Mouse (Mus musculus) heart, embryonic 11.5 days (tissue): ENCODE measurements around the gene Tenm2. TPM values are rescaled to one million over a fixed set of nuclear protein-coding genes. Genes with fewer than 3 reads are reported as not detected.

Experiments used
- ATAC-seq: fragments of 200-750 bp; cut with Nextera tagmentation; replicated peaks from 2 replicates; pipeline ENCODE4 v1.8.0; 2017; ENCODE audit warnings: moderate library complexity; ENCODE audit not compliant: insufficient number of reproducible peaks, low FRiP score, low TSS enrichment
- H3K27ac ChIP-seq: fragments of 300-500 bp; sonication (generic); 2 replicates; pipeline ENCODE4 v1.5.1; 2014; ENCODE audit warnings: mild to moderate bottlenecking, low read depth, low read length
- H3K27me3 ChIP-seq: fragments of 300-500 bp; sonication (generic); 2 replicates; pipeline ENCODE4 v1.6.1; 2014; ENCODE audit warnings: mild to moderate bottlenecking, low read length, mixed read lengths; ENCODE audit not compliant: control insufficient read depth, insufficient read depth
- H3K36me3 ChIP-seq: fragments of 300-500 bp; sonication (generic); 2 replicates; pipeline ENCODE4 v1.6.1; 2014; ENCODE audit warnings: mild to moderate bottlenecking, low read length, moderate library complexity, mixed read lengths; ENCODE audit not compliant: control insufficient read depth, insufficient read depth
- H3K4me1 ChIP-seq: fragments of 300-500 bp; sonication (generic); 2 replicates; pipeline ENCODE4 v1.6.1; 2014; ENCODE audit warnings: low read length; ENCODE audit not compliant: control insufficient read depth, insufficient read depth
- H3K4me2 ChIP-seq: fragments of 300-500 bp; sonication (generic); 2 replicates; pipeline ENCODE4 v1.6.1; 2014; ENCODE audit warnings: mild to moderate bottlenecking, moderate library complexity
- H3K4me3 ChIP-seq: fragments of 300-500 bp; sonication (generic); 2 replicates; pipeline ENCODE4 v1.5.1; 2014; ENCODE audit warnings: low read depth, low read length
- H3K9ac ChIP-seq: fragments of 300-500 bp; sonication (generic); 2 replicates; pipeline ENCODE4 v1.6.1; 2014; ENCODE audit warnings: mild to moderate bottlenecking, low read depth, low read length, moderate library complexity
- H3K9me3 ChIP-seq: fragments of 300-500 bp; sonication (generic); replicated peaks from 2 replicates; pipeline ENCODE4 v1.6.1; 2016; ENCODE audit warnings: low read length; ENCODE audit not compliant: control insufficient read depth
- WGBS: fragments of 180-500 bp; shearing (Covaris S2); extraction: QIAGEN DNeasy Blood & Tissue Kit; methylation state at CpG from one replicate; pipeline ENCODE4 v1.1.7; 2014; ENCODE audit not compliant: insufficient replicate concordance; 5-methylcytosine and 5-hydroxymethylcytosine counted together
- polyA plus RNA-seq: library from polyadenylated mRNA; unstranded; fragments of >200 nt; fragmentation: Nextera tagmentation; extraction: Ambion mirVana; gene quantifications from 2 replicates; pipeline ENCODE4 v1.2.1, GENCODE M21; 2014

The Tenm2 gene
- polyA plus RNA-seq, 1 experiment from 2014 or later = 1.4 TPM

GRCm38 (mm10) chr11:36410881-36411280 lies 824.9 kb downstream of the Tenm2 start:
- H3K9ac ChIP-seq = no peak overlapping the region
- H3K4me3 ChIP-seq = no peak overlapping the region
- H3K4me1 ChIP-seq = no peaks in the 10 kb centered on the region
- H3K4me2 ChIP-seq = no peak overlapping the region
- ATAC-seq = no peak
- no peaks in the 10 kb centered on the region for H3K36me3 ChIP-seq
- no peak overlapping the region for H3K27ac ChIP-seq
- H3K9me3 ChIP-seq = no peaks in the 10 kb centered on the region
- no peaks in the 10 kb centered on the region for H3K27me3 ChIP-seq
- WGBS = 61% methylated on average over 13 of the region's 13 CpGs

- Histone ChIP-seq H3K27me3 (no peaks in the 10 kb centered on the region), H3K4me1 (no peaks in the 10 kb centered on the region), H3K4me3 (no peak overlapping the region), H3K4me2 (no peak overlapping the region), H3K27ac (no peak overlapping the region), H3K36me3 (no peaks in the 10 kb centered on the region), H3K9me3 (no peaks in the 10 kb centered on the region), H3K9ac (no peak overlapping the region)
- ATAC-seq = no peak
- 50% methylated on average over 12 of the region's 12 CpGs for WGBS
These were observed 839.7 kb downstream of the Tenm2 start for GRCm38 (mm10) chr11:36395803-36396710.

GRCm38 (mm10) chr11:36384696-36385095 lies 851.1 kb downstream of the Tenm2 start:
- no peak for ATAC-seq
- Histone ChIP-seq H3K9me3 (0 out of 2 replicates have a peak, but pooled peaks cover 2% of the 10 kb centered on the region), H3K27ac (no peak overlapping the region), H3K36me3 (no peaks in the 10 kb centered on the region), H3K27me3 (no peaks in the 10 kb centered on the region), H3K9ac (no peak overlapping the region), H3K4me3 (no peak overlapping the region), H3K4me2 (no peak overlapping the region), H3K4me1 (0 out of 2 replicates have a peak, but pooled peaks cover 3% of the 10 kb centered on the region)
- 84% methylated on average over 5 of the region's 5 CpGs for WGBS

GRCm38 (mm10) chr11:36371814-36372213 lies 864.0 kb downstream of the Tenm2 start:
- H3K4me2 ChIP-seq = no peak overlapping the region
- H3K27ac ChIP-seq = no peak overlapping the region
- 61% methylated on average over 7 of the region's 7 CpGs for WGBS
- ATAC-seq = no peak
- H3K4me3 ChIP-seq = no peak overlapping the region
- H3K4me1 ChIP-seq = no peaks in the 10 kb centered on the region
- no peaks in the 10 kb centered on the region for H3K36me3 ChIP-seq
- H3K9me3 ChIP-seq = no peaks in the 10 kb centered on the region
- no peaks in the 10 kb centered on the region for H3K27me3 ChIP-seq
- H3K9ac ChIP-seq = no peak overlapping the region

GRCm38 (mm10) chr11:36365067-36365466 lies 870.7 kb downstream of the Tenm2 start:
- Histone ChIP-seq H3K27me3 (no peaks in the 10 kb centered on the region), H3K9ac (no peak overlapping the region), H3K36me3 (no peaks in the 10 kb centered on the region), H3K4me1 (no peaks in the 10 kb centered on the region), H3K4me3 (no peak overlapping the region), H3K27ac (no peak overlapping the region), H3K4me2 (no peak overlapping the region), H3K9me3 (no peaks in the 10 kb centered on the region)
- ATAC-seq = no peak
- 88% methylated on average over 5 of the region's 5 CpGs for WGBS

GRCm38 (mm10) chr11:36364441-36364840 lies 871.3 kb downstream of the Tenm2 start:
- Histone ChIP-seq H3K27ac (no peak overlapping the region), H3K4me1 (no peaks in the 10 kb centered on the region), H3K4me3 (no peak overlapping the region), H3K9me3 (no peaks in the 10 kb centered on the region), H3K9ac (no peak overlapping the region), H3K4me2 (no peak overlapping the region), H3K36me3 (no peaks in the 10 kb centered on the region), H3K27me3 (no peaks in the 10 kb centered on the region)
- 54% methylated on average over 9 of the region's 9 CpGs for WGBS
- no peak for ATAC-seq

- H3K4me3 ChIP-seq = no peak overlapping the region
- 87% methylated on average over 8 of the region's 8 CpGs for whole genome bisulfite sequencing
- no peaks in the 10 kb centered on the region for H3K4me1 ChIP-seq
- H3K27ac ChIP-seq = no peak overlapping the region
- H3K4me2 ChIP-seq = no peak overlapping the region
- H3K9ac ChIP-seq = no peak overlapping the region
- H3K9me3 ChIP-seq = no peaks in the 10 kb centered on the region
- no peaks in the 10 kb centered on the region for H3K27me3 ChIP-seq
- no peaks in the 10 kb centered on the region for H3K36me3 ChIP-seq
- no peak for ATAC-seq
These were observed 873.2 kb downstream of the Tenm2 start for GRCm38 (mm10) chr11:36362514-36362913.

GRCm38 (mm10) chr11:36353252-36353651 lies 882.5 kb downstream of the Tenm2 start:
- ATAC-seq = no peak
- H3K4me1 ChIP-seq = no peaks in the 10 kb centered on the region
- H3K4me3 ChIP-seq = no peak overlapping the region
- H3K36me3 ChIP-seq = no peaks in the 10 kb centered on the region
- no peak overlapping the region for H3K27ac ChIP-seq
- no peak overlapping the region for H3K9ac ChIP-seq
- no peak overlapping the region for H3K4me2 ChIP-seq
- H3K27me3 ChIP-seq = no peaks in the 10 kb centered on the region
- 77% methylated on average over 1 of the region's 1 CpGs for WGBS
- H3K9me3 ChIP-seq = no peaks in the 10 kb centered on the region

- no peaks in the 10 kb centered on the region for H3K36me3 ChIP-seq
- H3K4me2 ChIP-seq = no peak overlapping the region
- no peaks in the 10 kb centered on the region for H3K27me3 ChIP-seq
- H3K9ac ChIP-seq = no peak overlapping the region
- no peaks in the 10 kb centered on the region for H3K4me1 ChIP-seq
- 48% methylated on average over 6 of the region's 6 CpGs for WGBS
- H3K4me3 ChIP-seq = no peak overlapping the region
- no peak overlapping the region for H3K27ac ChIP-seq
- H3K9me3 ChIP-seq = no peaks in the 10 kb centered on the region
- no peak for ATAC-seq
These were observed 884.0 kb downstream of the Tenm2 start for GRCm38 (mm10) chr11:36351752-36352151.
